Mouse (Mus musculus) bone marrow, adult 2 months (tissue): Measurements from ENCODE around the gene Rftn1. TPM values are rescaled to one million over a fixed set of nuclear protein-coding genes. Genes with fewer than 3 reads are reported as not detected.

Experiments
- H3K27ac ChIP-seq: fragments of 200-500 bp; 2 replicates; pipeline ENCODE4 v1.5.1; 2012; ENCODE audit warnings: low read depth, mild to moderate bottlenecking, control low read depth, inconsistent platforms, low read length; ENCODE audit not compliant: control insufficient read depth, poor library complexity, insufficient read depth
- H3K4me1 ChIP-seq: fragments of 200-500 bp; 2 replicates; pipeline ENCODE4 v1.6.1; 2011; ENCODE audit warnings: low read length; ENCODE audit not compliant: control insufficient read depth, insufficient read depth
- H3K4me3 ChIP-seq: fragments of 200-500 bp; replicated peaks from 2 replicates; pipeline ENCODE3; 2011; ENCODE audit warnings: mild to moderate bottlenecking, low read depth, low read length, control low read depth; ENCODE audit not compliant: control insufficient read depth
- CTCF ChIP-seq: fragments of 200-500 bp; IDR thresholded peaks from 2 replicates; pipeline ENCODE4 v1.5.1; 2011; ENCODE audit warnings: low read length, control low read depth; ENCODE audit not compliant: control insufficient read depth, insufficient read depth
- POLR2A ChIP-seq: fragments of 200-500 bp; IDR thresholded peaks from 2 replicates; pipeline ENCODE4 v1.6.1; 2011; ENCODE audit warnings: low read depth, mild to moderate bottlenecking, control low read depth, low read length, borderline replicate concordance; ENCODE audit not compliant: control insufficient read depth
- WGBS: fragments of 180-500 bp; shearing (Covaris S2); methylation state at CpG from one replicate; pipeline ENCODE4 v1.1.7; 2018; 5-methylcytosine and 5-hydroxymethylcytosine counted together
- polyA plus RNA-seq: library from polyadenylated mRNA; stranded (reverse); fragments of >200 nt; gene quantifications from 2 replicates; pipeline ENCODE4 v1.2.4, GENCODE M21; 2011; ENCODE audit warnings: low replicate concordance; ENCODE audit not compliant: missing spikeins, insufficient read depth, insufficient read length

Gene Rftn1
- polyA plus RNA-seq, 1 experiment, result 18.0 TPM

- no peaks in the 10 kb centered on the region for H3K4me1 ChIP-seq
- TF ChIP-seq POLR2A (no peak), CTCF (no peak)
- no peak overlapping the region for H3K4me3 ChIP-seq
- 85% methylated on average over 3 of the region's 3 CpGs for WGBS
- no peak overlapping the region for H3K27ac ChIP-seq
Observed at GRCm38 (mm10) chr17:50000580-50000979, 189.9 kb downstream of the Rftn1 start.

DNA sequence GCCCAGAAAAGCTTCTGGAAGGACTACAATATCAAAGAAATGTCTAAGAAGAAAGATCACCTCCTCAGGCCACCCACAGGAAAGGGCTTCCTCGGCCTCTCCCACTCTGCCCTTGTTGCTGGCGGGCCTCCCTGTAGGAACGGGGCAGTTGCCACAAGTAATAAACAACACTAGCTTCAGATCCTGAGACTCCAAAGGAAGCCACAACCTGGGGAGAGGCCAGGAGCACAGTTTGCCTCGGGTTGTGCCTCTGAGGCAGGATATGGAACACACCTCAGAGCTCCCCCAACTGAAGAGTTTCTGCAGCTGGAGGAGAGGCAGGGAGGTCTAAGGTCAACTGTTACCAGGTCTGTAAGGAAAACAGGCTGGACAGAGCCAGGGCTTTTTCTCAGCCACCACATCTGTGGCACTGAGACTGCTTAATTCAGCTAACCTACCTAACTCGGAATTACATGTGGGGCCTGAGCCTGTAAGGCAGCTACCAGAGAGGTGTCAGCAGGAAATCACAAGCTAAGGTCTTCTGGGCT, 193.8 kb downstream of the Rftn1 start:
- 73% methylated on average over 5 of the region's 5 CpGs for WGBS
- Histone ChIP-seq H3K27ac (no peak overlapping the region), H3K4me1 (no peaks in the 10 kb centered on the region), H3K4me3 (no peak overlapping the region)
- no peak for TF ChIP-seq POLR2A
- no peak for TF ChIP-seq CTCF

DNA sequence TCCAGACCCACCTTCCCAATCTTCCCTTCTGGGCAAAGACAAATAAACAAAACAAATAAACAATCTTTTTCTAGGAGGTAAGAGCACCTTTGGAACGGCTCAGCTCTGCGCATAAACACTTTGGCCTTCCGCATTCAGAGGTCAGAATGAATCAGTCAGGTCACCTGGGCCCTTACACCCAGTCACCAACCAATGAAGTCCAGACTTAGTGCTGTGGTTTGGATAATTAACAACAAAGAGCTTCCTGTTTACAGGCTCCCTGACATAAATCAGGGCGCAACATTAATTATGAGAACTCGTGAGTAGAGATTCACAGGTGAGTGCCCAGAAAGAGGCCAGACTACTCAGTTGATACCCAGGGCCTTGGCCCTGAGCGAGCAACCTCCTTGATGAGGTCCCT, 194.4 kb downstream of the Rftn1 start:
- Histone ChIP-seq H3K27ac (no peak overlapping the region), H3K4me1 (no peaks in the 10 kb centered on the region), H3K4me3 (no peak overlapping the region)
- WGBS, result 91% methylated on average over 6 of the region's 6 CpGs
- TF ChIP-seq CTCF (no peak), POLR2A (no peak)

DNA sequence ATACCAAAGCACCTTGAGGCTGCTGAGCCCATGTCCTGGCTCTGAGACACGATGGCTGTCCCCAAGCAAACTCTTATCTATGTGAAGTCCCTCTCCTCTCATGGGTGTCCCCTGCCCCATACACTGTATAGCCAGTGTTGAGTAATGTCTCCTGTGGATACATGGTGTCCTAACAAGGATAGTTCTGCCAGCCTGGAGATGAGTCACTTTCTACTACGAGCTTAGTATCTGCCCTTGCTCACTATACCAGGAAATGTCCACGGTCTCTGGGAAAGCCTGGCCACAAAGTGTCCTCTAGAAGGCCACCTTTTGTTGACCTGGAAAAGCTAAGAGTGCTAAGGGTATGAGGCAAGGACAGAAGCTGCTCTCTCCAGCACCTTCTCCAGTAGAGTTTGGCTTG, 195.2 kb downstream of the Rftn1 start:
- WGBS, result 79% methylated on average over 3 of the region's 3 CpGs
- TF ChIP-seq CTCF (no peak), POLR2A (no peak)
- no peak overlapping the region for H3K27ac ChIP-seq
- H3K4me3 ChIP-seq, result no peak overlapping the region
- no peaks in the 10 kb centered on the region for H3K4me1 ChIP-seq

DNA sequence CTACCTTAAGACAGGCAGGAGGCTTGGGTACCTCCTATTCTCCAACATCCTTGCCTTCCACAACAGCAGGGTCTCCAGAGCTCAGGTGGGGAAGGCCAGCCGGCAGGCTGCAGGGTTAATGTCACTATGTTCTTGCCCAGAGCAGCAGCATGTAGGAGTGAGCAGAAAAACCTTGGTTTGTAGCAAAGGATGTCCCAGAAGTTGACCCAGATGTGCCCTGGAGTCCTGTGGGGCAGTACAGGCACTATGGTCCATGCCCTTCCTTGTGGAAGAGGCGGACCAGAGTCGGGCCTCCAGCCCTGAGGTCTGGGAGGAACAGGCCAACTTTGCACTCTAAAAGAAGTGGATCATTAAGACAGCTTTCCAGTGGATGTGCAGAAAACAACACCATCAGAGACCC, 196.8 kb downstream of the Rftn1 start:
- no peak overlapping the region for H3K27ac ChIP-seq
- no peaks in the 10 kb centered on the region for H3K4me1 ChIP-seq
- no peak overlapping the region for H3K4me3 ChIP-seq
- WGBS, result 86% methylated on average over 3 of the region's 3 CpGs
- TF ChIP-seq CTCF, result no peak
- no peak for TF ChIP-seq POLR2A

DNA sequence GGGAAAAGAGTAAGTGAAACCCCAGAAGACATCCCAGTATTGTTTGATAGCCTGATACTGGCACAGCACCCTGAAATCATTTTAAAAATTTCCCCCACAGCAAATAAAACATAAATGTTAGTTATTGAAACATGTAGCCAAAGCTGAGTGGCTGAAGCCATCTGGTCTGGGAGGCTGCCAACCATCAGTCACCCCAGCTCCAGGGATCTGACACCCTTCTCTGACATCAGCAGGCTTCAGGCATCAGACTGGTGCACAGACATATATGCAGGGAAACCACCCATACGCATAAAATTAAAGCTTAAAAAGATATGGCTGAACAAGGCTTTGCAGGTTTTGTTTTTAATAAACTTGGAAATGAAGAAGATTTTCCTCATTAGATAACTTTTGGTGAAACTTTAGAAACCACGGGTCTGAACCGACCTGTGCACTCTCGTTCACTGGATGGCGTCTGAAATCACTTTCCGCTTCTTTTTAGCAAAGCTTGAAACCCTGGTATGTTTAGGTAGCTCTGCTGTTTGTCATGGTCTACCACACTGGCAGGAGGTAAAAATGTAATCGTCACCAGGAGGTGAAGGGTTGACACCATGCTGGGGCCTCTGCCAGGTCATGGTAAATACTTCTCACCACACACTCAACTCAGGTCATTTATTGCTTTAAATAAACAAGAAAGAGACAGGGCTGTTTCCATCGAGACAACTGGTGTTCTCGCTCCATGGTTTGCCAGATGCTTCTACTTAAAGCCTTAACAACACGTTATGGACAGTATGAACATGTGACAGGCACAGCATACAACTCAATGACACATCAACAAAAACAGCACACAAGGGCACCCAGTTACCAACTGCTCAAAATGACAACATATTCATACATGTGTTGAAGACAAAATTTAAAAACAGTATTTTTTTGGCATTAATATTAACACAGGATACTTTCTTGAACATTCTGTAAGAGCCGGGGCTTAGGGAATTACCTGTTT, 197.6 kb downstream of the Rftn1 start:
- WGBS, result 87% methylated on average over 11 of the region's 11 CpGs
- H3K27ac ChIP-seq, result no peak overlapping the region
- no peak for TF ChIP-seq POLR2A
- no peak for TF ChIP-seq CTCF
- H3K4me1 ChIP-seq, result no peaks in the 10 kb centered on the region
- H3K4me3 ChIP-seq, result no peak overlapping the region

DNA sequence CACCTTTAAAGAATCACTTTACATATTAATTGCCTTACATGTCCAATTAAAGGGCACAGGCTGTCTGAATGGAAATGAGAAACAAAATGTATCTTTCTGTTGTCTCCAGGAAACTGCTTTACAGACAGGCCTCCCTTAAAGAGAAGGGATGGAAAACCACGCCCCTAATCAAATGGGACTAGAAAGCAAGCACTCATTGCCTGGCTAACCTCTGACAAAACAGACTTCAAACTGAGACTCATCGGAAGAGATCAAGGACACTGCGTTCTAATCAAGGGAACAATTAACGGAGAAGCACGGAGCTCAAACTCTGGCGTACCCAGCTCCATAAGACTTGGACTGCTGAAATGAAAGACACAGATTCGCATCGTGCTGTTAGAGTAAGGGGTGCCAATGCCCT, 200.9 kb downstream of the Rftn1 start:
- Histone ChIP-seq H3K27ac (no peak overlapping the region), H3K4me1 (no peaks in the 10 kb centered on the region), H3K4me3 (no peak overlapping the region)
- WGBS, result 92% methylated on average over 8 of the region's 8 CpGs
- no peak for TF ChIP-seq POLR2A

GRCm38 (mm10) chr17:49987095-49987494, 203.4 kb downstream of the Rftn1 start:
- no peaks in the 10 kb centered on the region for H3K4me1 ChIP-seq
- no peak overlapping the region for H3K27ac ChIP-seq
- TF ChIP-seq POLR2A (no peak), CTCF (no peak)
- WGBS, result 76% methylated on average over 6 of the region's 6 CpGs
- H3K4me3 ChIP-seq, result no peak overlapping the region
